Mouse (Mus musculus): Measurements from ENCODE around the gene Ifitm7. TPM values are rescaled to one million over a fixed set of nuclear protein-coding genes. Genes with fewer than 3 reads are reported as not detected.

Gene Ifitm7
- polyA plus RNA-seq, 1 experiment from 2014 or later = 0.74 TPM

- ATAC-seq (ENCODE audit: low FRiP score) = no peak
- no peak overlapping the region for H3K27ac ChIP-seq (replicated peaks)
- no peaks in the 10 kb centered on the region; the same call in 1 of the 2 replicates for H3K9me3 ChIP-seq (replicated peaks)
- no peaks in the 10 kb centered on the region for H3K4me1 ChIP-seq
- no peak overlapping the region for H3K9ac ChIP-seq (replicated peaks)
- 94% methylated on average over 8 of the region's 8 CpGs for WGBS
- H3K27me3 ChIP-seq (replicated peaks) = no peaks in the 10 kb centered on the region
- H3K36me3 ChIP-seq = no peaks in the 10 kb centered on the region
- no peak overlapping the region for H3K4me3 ChIP-seq (replicated peaks)
- H3K4me2 ChIP-seq = no peak overlapping the region
Observed at GRCm38 (mm10) chr16:13972051-13972450, 14.6 kb downstream of the Ifitm7 start.

GRCm38 (mm10) chr16:13969096-13969495, 17.6 kb downstream of the Ifitm7 start:
- no peak overlapping the region for H3K27ac ChIP-seq (replicated peaks)
- no peaks in the 10 kb centered on the region for H3K36me3 ChIP-seq
- no peak overlapping the region for H3K4me2 ChIP-seq
- 93% methylated on average over 1 of the region's 1 CpGs for WGBS
- H3K4me1 ChIP-seq = no peaks in the 10 kb centered on the region
- H3K9me3 ChIP-seq (replicated peaks) = no peaks in the 10 kb centered on the region
- H3K4me3 ChIP-seq (replicated peaks) = no peak overlapping the region
- no peak for ATAC-seq (ENCODE audit: low FRiP score)
- H3K27me3 ChIP-seq (replicated peaks) = no peaks in the 10 kb centered on the region
- no peak overlapping the region for H3K9ac ChIP-seq (replicated peaks)

- H3K27me3 ChIP-seq (replicated peaks) = no peaks in the 10 kb centered on the region
- H3K4me1 ChIP-seq = no peaks in the 10 kb centered on the region
- H3K4me3 ChIP-seq (replicated peaks) = no peak overlapping the region
- no peak for ATAC-seq (ENCODE audit: low FRiP score)
- H3K27ac ChIP-seq (replicated peaks) = no peak overlapping the region
- WGBS = 38% methylated on average over 1 of the region's 1 CpGs
- H3K9ac ChIP-seq (replicated peaks) = no peak overlapping the region
- H3K36me3 ChIP-seq = no peaks in the 10 kb centered on the region
- H3K4me2 ChIP-seq = no peak overlapping the region
- no peaks in the 10 kb centered on the region for H3K9me3 ChIP-seq (replicated peaks)
Observed at GRCm38 (mm10) chr16:13962053-13962452, 24.6 kb downstream of the Ifitm7 start.

GRCm38 (mm10) chr16:13951245-13951644, 35.4 kb downstream of the Ifitm7 start:
- Histone ChIP-seq H3K9me3 (replicated peaks) (no peaks in the 10 kb centered on the region), H3K36me3 (peaks cover 6% of the 10 kb centered on the region), H3K4me3 (replicated peaks) (no peak overlapping the region), H3K4me1 (no peaks in the 10 kb centered on the region), H3K27me3 (replicated peaks) (no peaks in the 10 kb centered on the region), H3K4me2 (no peak overlapping the region), H3K9ac (replicated peaks) (no peak overlapping the region), H3K27ac (replicated peaks) (no peak overlapping the region)
- ATAC-seq (ENCODE audit: low FRiP score) = no peak
- 62% methylated on average over 3 of the region's 3 CpGs for WGBS

GRCm38 (mm10) chr16:13946306-13946705, 40.4 kb downstream of the Ifitm7 start:
- H3K27me3 ChIP-seq (replicated peaks) = no peaks in the 10 kb centered on the region
- no peak overlapping the region for H3K9ac ChIP-seq (replicated peaks)
- peaks cover 8% of the 10 kb centered on the region; the same call in 1 of the 2 replicates for H3K4me1 ChIP-seq
- H3K4me2 ChIP-seq = no peak overlapping the region
- no peak for ATAC-seq (ENCODE audit: low FRiP score)
- no peak overlapping the region for H3K4me3 ChIP-seq (replicated peaks)
- no peak overlapping the region for H3K27ac ChIP-seq (replicated peaks)
- H3K36me3 ChIP-seq = peaks cover 9% of the 10 kb centered on the region
- H3K9me3 ChIP-seq (replicated peaks) = no peaks in the 10 kb centered on the region
- 96% methylated on average over 1 of the region's 1 CpGs for WGBS

- peaks cover 16% of the 10 kb centered on the region for H3K4me1 ChIP-seq
- no peak overlapping the region for H3K27ac ChIP-seq (replicated peaks)
- no peaks in the 10 kb centered on the region for H3K27me3 ChIP-seq (replicated peaks)
- no peak for ATAC-seq (ENCODE audit: low FRiP score)
- no peaks in the 10 kb centered on the region for H3K9me3 ChIP-seq (replicated peaks)
- WGBS = 89% methylated on average over 4 of the region's 4 CpGs
- no peak overlapping the region for H3K4me3 ChIP-seq (replicated peaks)
- no peak overlapping the region for H3K9ac ChIP-seq (replicated peaks)
- no peak overlapping the region for H3K4me2 ChIP-seq
- H3K36me3 ChIP-seq = peaks cover 9% of the 10 kb centered on the region
Observed at GRCm38 (mm10) chr16:13945153-13945552, 41.5 kb downstream of the Ifitm7 start.

GRCm38 (mm10) chr16:13944752-13945151, 41.9 kb downstream of the Ifitm7 start:
- H3K9me3 ChIP-seq (replicated peaks) = no peaks in the 10 kb centered on the region
- no peak for ATAC-seq (ENCODE audit: low FRiP score)
- H3K4me2 ChIP-seq = no peak overlapping the region
- H3K4me3 ChIP-seq (replicated peaks) = no peak overlapping the region
- peaks cover 18% of the 10 kb centered on the region for H3K4me1 ChIP-seq
- no peaks in the 10 kb centered on the region for H3K27me3 ChIP-seq (replicated peaks)
- 83% methylated on average over 5 of the region's 5 CpGs for WGBS
- H3K27ac ChIP-seq (replicated peaks) = no peak overlapping the region
- peaks cover 9% of the 10 kb centered on the region for H3K36me3 ChIP-seq
- no peak overlapping the region for H3K9ac ChIP-seq (replicated peaks)

GRCm38 (mm10) chr16:13944178-13944577, 42.5 kb downstream of the Ifitm7 start:
- Histone ChIP-seq H3K27me3 (replicated peaks) (no peaks in the 10 kb centered on the region), H3K9ac (replicated peaks) (no peak overlapping the region), H3K36me3 (peaks cover 9% of the 10 kb centered on the region), H3K9me3 (replicated peaks) (no peaks in the 10 kb centered on the region), H3K4me2 (no peak overlapping the region), H3K4me1 (peaks cover 18% of the 10 kb centered on the region), H3K4me3 (replicated peaks) (no peak overlapping the region), H3K27ac (replicated peaks) (no peak overlapping the region)
- ATAC-seq (ENCODE audit: low FRiP score) = no peak
- WGBS = 62% methylated on average over 4 of the region's 4 CpGs

GRCm38 (mm10) chr16:13940847-13941395, 45.8 kb downstream of the Ifitm7 start:
- 3% methylated on average over 34 of the region's 34 CpGs for WGBS
- no peaks in the 10 kb centered on the region for H3K27me3 ChIP-seq (replicated peaks)
- H3K27ac ChIP-seq (replicated peaks) = peak overlapping the region; percentile 80
- peaks cover 18% of the 10 kb centered on the region for H3K4me1 ChIP-seq
- H3K36me3 ChIP-seq = 0 out of 2 replicates have a peak, but pooled peaks cover 2% of the 10 kb centered on the region
- H3K4me3 ChIP-seq (replicated peaks) = peak overlapping the region; percentile 72
- ATAC-seq (ENCODE audit: low FRiP score) = peak; percentile 90
- H3K9ac ChIP-seq (replicated peaks) = peak overlapping the region; percentile 74
- peak overlapping the region; percentile 92 for H3K4me2 ChIP-seq
- no peaks in the 10 kb centered on the region for H3K9me3 ChIP-seq (replicated peaks)

GRCm38 (mm10) chr16:13940139-13940846, 46.4 kb downstream of the Ifitm7 start:
- 4% methylated on average over 28 of the region's 28 CpGs for WGBS
- no peaks in the 10 kb centered on the region for H3K9me3 ChIP-seq (replicated peaks)
- no peaks in the 10 kb centered on the region for H3K36me3 ChIP-seq
- peaks cover 18% of the 10 kb centered on the region for H3K4me1 ChIP-seq
- H3K9ac ChIP-seq (replicated peaks) = peak overlapping the region; percentile 74
- H3K27me3 ChIP-seq (replicated peaks) = no peaks in the 10 kb centered on the region
- peak overlapping the region; percentile 92 for H3K4me2 ChIP-seq
- H3K4me3 ChIP-seq (replicated peaks) = peak overlapping the region; percentile 72
- peak overlapping the region; percentile 80 for H3K27ac ChIP-seq (replicated peaks)
- peak; percentile 99 for ATAC-seq (ENCODE audit: low FRiP score)

All from neural tube, embryonic 15.5 days (tissue).